Mouse (Mus musculus) embryonic facial prominence, embryonic 10.5 days (tissue): Measurements from ENCODE around the gene Mip. TPM values are rescaled to one million over a fixed set of nuclear protein-coding genes. Genes with fewer than 3 reads are reported as not detected.
"Not testable (repeated sequence)": the region's sequence is repeated elsewhere in the genome, so short reads cannot be mapped to it uniquely, and the experiment has no call there.

ENCODE experiments used
- DNase-seq: peaks from one replicate; pipeline ENCODE4 v3.0.0-alpha.2; 2017; ENCODE audit warnings: low spot score
- H3K27ac ChIP-seq: fragments of 300-500 bp; sonication (generic); replicated peaks from 2 replicates; pipeline ENCODE4 v1.5.1; 2016; ENCODE audit warnings: mild to moderate bottlenecking
- H3K27me3 ChIP-seq: fragments of 300-500 bp; sonication (generic); replicated peaks from 2 replicates; pipeline ENCODE4 v1.6.1; 2016; ENCODE audit warnings: low read depth, mild to moderate bottlenecking; ENCODE audit not compliant: poor library complexity, severe bottlenecking
- H3K36me3 ChIP-seq: fragments of 300-500 bp; sonication (generic); replicated peaks from 2 replicates; pipeline ENCODE4 v1.6.1; 2016; ENCODE audit warnings: mild to moderate bottlenecking, moderate library complexity
- H3K4me1 ChIP-seq: fragments of 300-500 bp; sonication (generic); 2 replicates; pipeline ENCODE4 v1.6.1; 2016
- H3K4me3 ChIP-seq: fragments of 300-500 bp; sonication (generic); 2 replicates; pipeline ENCODE4 v1.5.1; 2016; ENCODE audit warnings: mild to moderate bottlenecking, moderate library complexity
- H3K9me3 ChIP-seq: fragments of 300-500 bp; sonication (generic); 2 replicates; pipeline ENCODE4 v1.6.1; 2016; ENCODE audit warnings: mild to moderate bottlenecking
- WGBS: fragments of 180-500 bp; shearing (Covaris S2); methylation state at CpG from one replicate; pipeline ENCODE4 v1.1.7; 2016; 5-methylcytosine and 5-hydroxymethylcytosine counted together
- polyA plus RNA-seq: library from polyadenylated mRNA; unstranded; fragments of >200 nt; fragmentation: Nextera tagmentation; extraction: Ambion mirVana; gene quantifications from 2 replicates; pipeline ENCODE4 v1.2.1, GENCODE M21; 2016

Gene Mip
- polyA plus RNA-seq, 1 experiment from 2014 or later, result not detected

- no peaks in the 10 kb centered on the region for H3K9me3 ChIP-seq
- no peak overlapping the region for H3K27ac ChIP-seq
- no peak overlapping the region for H3K4me3 ChIP-seq
- H3K36me3 ChIP-seq, result no peaks in the 10 kb centered on the region
- 78% methylated on average over 6 of the region's 6 CpGs for WGBS
- no peaks in the 10 kb centered on the region for H3K27me3 ChIP-seq
- no peak for DNase-seq
- peaks cover 3% of the 10 kb centered on the region; the same call in 1 of the 2 replicates for H3K4me1 ChIP-seq
Observed at GRCm38 (mm10) chr10:128263393-128264310, 38.0 kb downstream of the Mip start.

DNA sequence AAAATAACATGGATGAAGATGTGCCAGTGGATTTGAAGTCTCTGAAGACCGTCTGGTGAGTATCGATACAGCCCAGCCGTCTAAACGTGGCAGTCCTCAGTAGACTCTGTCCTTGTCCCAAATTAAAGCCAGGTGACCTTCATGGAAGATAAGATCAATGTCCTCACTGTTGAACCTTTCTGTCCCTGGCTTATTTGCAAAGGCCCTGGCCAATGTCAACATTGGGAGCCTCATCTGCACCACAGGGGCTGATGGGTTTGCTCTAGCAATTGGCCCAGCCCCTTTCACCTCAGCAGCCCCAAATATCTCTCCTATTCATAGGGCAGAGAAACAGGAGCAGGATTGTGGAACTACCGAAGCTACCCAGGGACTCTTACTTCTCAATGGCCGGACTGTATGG, 42.7 kb downstream of the Mip start, which contains the start of gene Apof:
Apof (plus strand) TSS at position 301 of the 400 bp plus-strand sequence.
- Histone ChIP-seq H3K27me3 (peaks cover 8% of the 10 kb centered on the region; the same call in 1 of the 2 replicates), H3K4me3 (peak within 1 kb of the TSS; percentile 4; the same call in 1 of the 2 replicates), H3K36me3 (no peaks in the 10 kb centered on the region; the same call in 1 of the 2 replicates), H3K27ac (no peak within 1 kb of the TSS), H3K9me3 (no peaks in the 10 kb centered on the region), H3K4me1 (peaks cover 15% of the 10 kb centered on the region)
- no peak for DNase-seq
- WGBS, result 71% methylated on average over 6 of the region's 6 CpGs

- WGBS, result 88% methylated on average over 16 of the region's 16 CpGs
Observed at GRCm38 (mm10) chr10:128269206-128269910, 43.7 kb downstream of the Mip start.

DNA sequence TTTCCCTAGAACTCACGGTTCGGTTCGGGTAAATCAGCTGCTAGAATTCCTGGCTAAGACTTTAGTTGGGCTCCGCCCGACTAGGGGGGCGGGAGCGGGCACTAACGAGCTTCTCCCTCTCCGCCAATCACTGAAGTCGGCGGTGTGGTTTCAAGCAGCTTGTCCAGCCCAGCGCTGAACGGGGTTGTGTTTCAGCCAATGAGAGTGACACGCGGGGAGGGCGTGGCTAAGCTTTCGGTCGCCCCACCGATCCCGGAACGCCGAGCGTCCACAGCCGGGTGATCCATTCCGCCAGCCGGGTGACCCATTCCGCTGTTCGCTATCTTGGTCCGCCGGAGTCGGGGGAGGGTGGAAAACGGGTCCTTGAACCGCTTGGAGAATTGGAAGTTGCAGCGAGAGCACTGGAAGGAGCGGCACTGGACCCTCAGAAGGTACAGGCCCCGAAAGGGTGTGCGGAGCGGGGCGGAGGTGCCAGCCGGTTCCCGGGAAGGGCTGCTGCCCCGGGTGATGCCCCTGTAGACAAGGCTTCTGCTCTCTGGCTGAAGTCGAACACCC, 44.7 kb downstream of the Mip start, which contains the start of gene Stat2:
Stat2 (plus strand) TSS at position 273 of the 555 bp plus-strand sequence.
- Histone ChIP-seq H3K27me3 (peaks cover 8% of the 10 kb centered on the region; the same call in 1 of the 2 replicates), H3K27ac (peak within 1 kb of the TSS; percentile 86), H3K9me3 (no peaks in the 10 kb centered on the region), H3K36me3 (no peaks in the 10 kb centered on the region; the same call in 1 of the 2 replicates), H3K4me3 (peak within 1 kb of the TSS; percentile 87), H3K4me1 (peaks cover 15% of the 10 kb centered on the region)
- DNase-seq, result peak; percentile 97
- under 1% methylated on average over 43 of the region's 43 CpGs for WGBS

More at GRCm38 (mm10) chr10:128269206-128269910, 43.7 kb downstream of the Mip start:
- Histone ChIP-seq H3K27me3 (peaks cover 8% of the 10 kb centered on the region; the same call in 1 of the 2 replicates), H3K9me3 (no peaks in the 10 kb centered on the region), H3K27ac (no peak overlapping the region), H3K4me3 (peak overlapping the region; percentile 4; the same call in 1 of the 2 replicates), H3K4me1 (peaks cover 15% of the 10 kb centered on the region), H3K36me3 (no peaks in the 10 kb centered on the region; the same call in 1 of the 2 replicates)
- DNase-seq, result no peak

GRCm38 (mm10) chr10:128270866-128271265, 45.2 kb downstream of the Mip start:
- 50% methylated on average over 7 of the region's 7 CpGs for WGBS
- Histone ChIP-seq H3K36me3 (no peaks in the 10 kb centered on the region; the same call in 1 of the 2 replicates), H3K27ac (peak overlapping the region; percentile 86), H3K9me3 (no peaks in the 10 kb centered on the region), H3K4me3 (peak overlapping the region; percentile 87), H3K4me1 (peaks cover 15% of the 10 kb centered on the region), H3K27me3 (peaks cover 8% of the 10 kb centered on the region; the same call in 1 of the 2 replicates)
- no peak for DNase-seq

DNA sequence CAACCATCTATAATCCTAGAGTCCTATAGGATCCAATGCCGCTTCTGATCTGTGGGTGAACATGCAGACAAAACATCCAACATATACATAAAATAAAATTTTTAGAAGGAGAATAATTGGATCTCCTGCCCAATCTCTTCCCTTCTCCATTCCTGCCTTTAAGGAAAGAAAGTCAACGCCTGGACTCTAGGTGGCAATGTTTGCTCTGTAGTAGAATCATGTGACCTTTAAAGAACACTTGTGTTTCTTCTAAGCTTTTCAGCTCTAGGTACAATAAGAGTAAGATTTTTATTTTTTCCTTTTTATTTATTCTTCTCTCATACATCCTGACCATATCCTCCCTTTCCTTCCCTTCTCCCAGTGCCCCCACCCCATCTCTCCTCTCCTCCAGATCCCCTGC, 46.2 kb downstream of the Mip start:
- 66% methylated on average over 2 of the region's 2 CpGs for WGBS
- peaks cover 15% of the 10 kb centered on the region for H3K4me1 ChIP-seq
- H3K4me3 ChIP-seq, result no peak overlapping the region
- peaks cover 8% of the 10 kb centered on the region; the same call in 1 of the 2 replicates for H3K27me3 ChIP-seq
- peaks cover 6% of the 10 kb centered on the region; the same call in 1 of the 2 replicates for H3K36me3 ChIP-seq
- no peak overlapping the region for H3K27ac ChIP-seq
- H3K9me3 ChIP-seq, result no peaks in the 10 kb centered on the region
- no peak for DNase-seq

GRCm38 (mm10) chr10:128272819-128273439, 47.3 kb downstream of the Mip start:
- WGBS, result 72% methylated on average over 7 of the region's 7 CpGs
- not testable (repeated sequence) for H3K27ac ChIP-seq, H3K27me3 ChIP-seq, DNase-seq, H3K4me3 ChIP-seq, H3K9me3 ChIP-seq
- peaks cover 15% of the 10 kb centered on the region for H3K4me1 ChIP-seq
- peaks cover 15% of the 10 kb centered on the region; the same call in 1 of the 2 replicates for H3K36me3 ChIP-seq

- not testable (repeated sequence) for H3K27ac ChIP-seq, H3K4me3 ChIP-seq, H3K27me3 ChIP-seq, DNase-seq, H3K9me3 ChIP-seq
- WGBS, result 96% methylated on average over 1 of the region's 1 CpGs
- H3K36me3 ChIP-seq, result peaks cover 37% of the 10 kb centered on the region
- H3K4me1 ChIP-seq, result peaks cover 13% of the 10 kb centered on the region
Observed at GRCm38 (mm10) chr10:128275374-128275773, 49.7 kb downstream of the Mip start.

- Histone ChIP-seq H3K27me3 (no peaks in the 10 kb centered on the region), H3K4me1 (peaks cover 7% of the 10 kb centered on the region; the same call in 1 of the 2 replicates), H3K4me3 (no peak overlapping the region), H3K27ac (no peak overlapping the region), H3K36me3 (peaks cover 64% of the 10 kb centered on the region), H3K9me3 (no peaks in the 10 kb centered on the region)
- no peak for DNase-seq
- 57% methylated on average over 6 of the region's 6 CpGs for WGBS
Observed at GRCm38 (mm10) chr10:128278158-128278557, 52.5 kb downstream of the Mip start.

DNA sequence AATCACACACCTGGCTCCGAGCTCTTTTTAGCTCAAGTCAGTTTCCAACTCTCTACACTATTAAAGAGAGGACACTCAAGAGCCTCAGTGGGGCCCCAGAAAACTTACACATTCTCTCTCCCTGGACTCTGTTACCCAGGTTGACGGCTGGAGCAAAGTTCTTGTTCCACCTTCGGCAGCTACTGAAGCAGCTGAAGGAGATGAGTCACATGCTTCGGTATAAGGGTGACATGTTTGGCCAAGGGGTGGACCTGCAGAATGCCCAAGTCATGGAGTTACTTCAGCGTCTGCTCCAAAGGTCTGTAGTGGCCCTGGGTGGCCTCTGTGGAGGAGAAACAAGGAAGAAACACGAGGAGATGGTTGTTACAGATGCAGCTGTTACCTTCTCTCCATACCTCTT, 55.3 kb downstream of the Mip start:
- Histone ChIP-seq H3K9me3 (no peaks in the 10 kb centered on the region), H3K27me3 (no peaks in the 10 kb centered on the region), H3K36me3 (peaks cover 89% of the 10 kb centered on the region), H3K27ac (no peak overlapping the region), H3K4me1 (peaks cover 7% of the 10 kb centered on the region), H3K4me3 (no peak overlapping the region)
- WGBS, result 90% methylated on average over 6 of the region's 6 CpGs
- DNase-seq, result no peak
